Mouse (Mus musculus): ENCODE results near the gene Mcf2. TPM values are rescaled to one million over a fixed set of nuclear protein-coding genes. Genes with fewer than 3 reads are reported as not detected.

Gene Mcf2
- not detected for polyA plus RNA-seq (2017; shearing (Covaris generic))

GRCm38 (mm10) chrX:60178744-60179458, at the start of gene Mcf2:
TSS of gene Mcf2 (minus strand) at chrX:60179089.

Other genes starting within 250 kb of the Mcf2 start
- gene F9, start 179.6 kb downstream of the Mcf2 start, polyA plus RNA-seq (2017; shearing (Covaris generic)), result not detected

Data from effector memory CD4-positive, alpha-beta T cell, adult 7 months (primary cell).